Mouse (Mus musculus) heart, adult 2 months (tissue): Measurements from ENCODE around the gene Rcbtb2. TPM values are rescaled to one million over a fixed set of nuclear protein-coding genes. Genes with fewer than 3 reads are reported as not detected.
A peak's percentile ranks its signal among the peaks of the same experiment; 100 is the strongest.

ENCODE experiments used
- DNase-seq, 2 experiments: peaks; one replicate each; pipeline ENCODE4 v3.0.0; 2021
- H3K27ac ChIP-seq: fragments of 200-600 bp; 2 replicates; pipeline ENCODE4 v1.8.1; 2022
- H3K27me3 ChIP-seq: fragments of 200-500 bp; 2 replicates; pipeline ENCODE4 v1.6.1; 2012; ENCODE audit warnings: mild to moderate bottlenecking, low read length, inconsistent platforms, mixed read lengths; ENCODE audit not compliant: control insufficient read depth, insufficient read depth
- H3K36me3 ChIP-seq: fragments of 200-500 bp; 2 replicates; pipeline ENCODE4 v1.6.1; 2012; ENCODE audit warnings: low read length, inconsistent platforms; ENCODE audit not compliant: control insufficient read depth, insufficient read depth
- H3K4me1 ChIP-seq: fragments of 200-500 bp; 2 replicates; pipeline ENCODE4 v1.6.1; 2011; ENCODE audit warnings: low read length; ENCODE audit not compliant: control insufficient read depth, insufficient read depth
- H3K4me3 ChIP-seq: fragments of 200-600 bp; 2 replicates; pipeline ENCODE4 v1.8.1; 2022
- H3K79me2 ChIP-seq: fragments of 200-500 bp; replicated peaks from 2 replicates; pipeline ENCODE4 v1.6.1; 2012; ENCODE audit warnings: mild to moderate bottlenecking, inconsistent platforms, low read length, moderate library complexity, mixed read lengths; ENCODE audit not compliant: control insufficient read depth, insufficient read depth
- H3K9ac ChIP-seq: fragments of 200-500 bp; 2 replicates; pipeline ENCODE4 v1.6.1; 2012; ENCODE audit warnings: low read depth, mild to moderate bottlenecking, control low read depth, inconsistent platforms, low read length, mixed read lengths
- CTCF ChIP-seq: fragments of 200-600 bp; IDR thresholded peaks from 2 replicates; pipeline ENCODE4 v1.8.1; 2022; ENCODE audit warnings: antibody characterized with exemption, mild to moderate bottlenecking, moderate library complexity
- EP300 ChIP-seq: fragments of 200-500 bp; IDR thresholded peaks from 2 replicates; pipeline ENCODE4 v1.6.1; 2011; ENCODE audit warnings: low read depth, low read length, control low read depth; ENCODE audit not compliant: insufficient read depth
- POLR2A ChIP-seq: fragments of 200-500 bp; IDR thresholded peaks from 2 replicates; pipeline ENCODE4 v1.6.1; 2011; ENCODE audit warnings: mild to moderate bottlenecking, low read depth, low read length, control low read depth; ENCODE audit not compliant: insufficient read depth
- WGBS: fragments of 180-500 bp; shearing (Covaris S2); methylation state at CpG from one replicate; pipeline ENCODE4 v1.1.7; 2018; 5-methylcytosine and 5-hydroxymethylcytosine counted together
- intact Hi-C: fragments of 180-260 bp; cut with DNase I; formaldehyde crosslinking; loops from one replicate; pipeline ENCODE4 v1.15.1; 2025
- microRNA-seq, 2 experiments: library from miRNA; unstranded; fragments of <30 nt; microRNA quantifications; one replicate each; pipeline ENCODE4 v1.2.0; 2021
- polyA plus RNA-seq: library from polyadenylated mRNA; depleted of rRNA; stranded (reverse); fragments of >200 nt; gene quantifications from 2 replicates; pipeline ENCODE4 v1.2.3, GENCODE M21; 2012; rRNA removed
- total RNA-seq, 2 experiments: library from RNA; stranded (reverse); gene quantifications; 2 replicates each; pipeline ENCODE4 v1.2.3; 2021

Rcbtb2 gene
- total and polyA plus RNA-seq, 3 experiments = 16.9 to 20.9 (median 20.8) TPM

DNA sequence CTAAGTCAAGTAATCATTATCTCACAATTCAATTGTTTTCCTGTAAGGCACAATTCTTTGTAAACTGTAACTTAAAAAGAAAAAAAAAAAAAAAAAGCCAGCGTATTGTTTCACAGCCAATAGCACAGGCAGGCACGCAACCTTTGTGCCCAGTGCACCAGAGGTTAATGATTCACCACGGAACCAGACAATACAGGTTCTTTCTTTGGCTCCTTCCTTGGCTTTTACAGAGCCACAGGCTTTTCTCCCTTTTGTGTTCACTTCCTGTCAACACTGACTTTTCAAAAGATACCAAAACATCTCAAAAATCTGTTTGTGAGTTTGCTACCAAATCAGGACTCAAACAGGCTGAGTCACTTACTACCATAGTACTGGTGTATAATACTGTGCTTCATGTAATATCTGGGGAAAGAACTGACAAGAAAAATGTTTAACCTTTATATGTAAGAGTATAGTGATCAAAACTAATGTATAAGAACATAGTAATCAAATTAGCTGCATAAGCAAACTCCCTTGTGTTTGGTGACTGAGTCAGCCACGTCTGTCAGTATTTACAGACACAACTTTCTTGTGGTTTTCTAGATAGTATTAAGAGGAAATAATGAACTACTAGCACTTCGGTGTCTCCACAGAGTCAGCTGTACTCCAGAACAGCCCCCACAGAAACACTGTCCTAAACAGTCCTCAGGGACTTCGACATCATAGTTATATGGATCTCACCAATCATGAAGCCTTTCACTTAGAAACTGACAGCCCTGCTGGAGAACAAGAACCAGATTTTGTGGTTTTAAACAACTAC lies 130.8 kb downstream of the Rcbtb2 start:
- Histone ChIP-seq H3K4me1 (peaks cover 11% of the 10 kb centered on the region), H3K27ac (peak overlapping the region; percentile 58), H3K9ac (no peak overlapping the region), H3K36me3 (peaks cover 18% of the 10 kb centered on the region), H3K79me2 (no peaks in the 10 kb centered on the region), H3K27me3 (no peaks in the 10 kb centered on the region), H3K4me3 (no peak overlapping the region)
- intact Hi-C loops = loop anchor here (2.0 kb wide), 1 partner anchor 15 kb away; no protein-coding TSS in a partner anchor
- 50% methylated on average over 6 of the region's 6 CpGs for WGBS
- no peak for DNase-seq
- TF ChIP-seq CTCF (no peak), POLR2A (0 out of 2 replicates have a peak, but pooled peaks have one; percentile 16), EP300 (0 out of 2 replicates have a peak, but pooled peaks have one; percentile 12)

GRCm38 (mm10) chr14:73254412-73254811 lies 131.6 kb downstream of the Rcbtb2 start:
- H3K79me2 ChIP-seq = no peaks in the 10 kb centered on the region
- intact Hi-C loops = no loop called here
- H3K4me1 ChIP-seq = peaks cover 11% of the 10 kb centered on the region
- TF ChIP-seq CTCF (peak; percentile 17; the same call in 1 of the 2 replicates), POLR2A (no peak)
- no peak for DNase-seq
- peaks cover 18% of the 10 kb centered on the region for H3K36me3 ChIP-seq
- no peak overlapping the region for H3K9ac ChIP-seq
- no peak overlapping the region for H3K4me3 ChIP-seq
- H3K27ac ChIP-seq = peak overlapping the region; percentile 47; the same call in 1 of the 2 replicates
- 51% methylated on average over 4 of the region's 4 CpGs for WGBS
- H3K27me3 ChIP-seq = no peaks in the 10 kb centered on the region

DNA sequence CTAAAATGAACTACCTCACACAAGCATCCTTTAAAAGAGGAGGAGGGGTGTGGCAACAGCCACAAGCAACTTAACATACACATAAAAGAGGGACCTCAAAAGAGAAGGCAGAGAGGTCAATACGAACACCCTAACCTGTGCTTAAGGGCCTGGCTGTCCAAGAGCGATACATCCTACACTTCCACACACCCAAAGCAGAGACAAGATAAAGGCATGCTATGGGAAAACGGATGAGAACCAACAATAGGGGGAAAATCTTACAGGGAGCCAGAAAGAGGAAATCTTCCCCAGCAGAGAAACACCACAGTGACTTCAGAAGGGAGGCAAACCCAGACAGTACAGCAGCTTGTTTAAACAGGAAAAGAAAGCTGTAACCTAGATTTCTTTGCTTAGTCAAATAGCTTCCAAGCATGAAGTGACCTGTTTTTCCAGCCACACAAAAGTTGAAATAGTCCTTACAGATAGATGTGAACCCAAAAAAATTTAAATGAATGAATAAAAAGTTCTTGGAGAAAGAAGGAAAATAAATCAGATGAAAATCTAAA lies 132.7 kb downstream of the Rcbtb2 start:
- peak overlapping the region; percentile 13 for H3K27ac ChIP-seq

DNA sequence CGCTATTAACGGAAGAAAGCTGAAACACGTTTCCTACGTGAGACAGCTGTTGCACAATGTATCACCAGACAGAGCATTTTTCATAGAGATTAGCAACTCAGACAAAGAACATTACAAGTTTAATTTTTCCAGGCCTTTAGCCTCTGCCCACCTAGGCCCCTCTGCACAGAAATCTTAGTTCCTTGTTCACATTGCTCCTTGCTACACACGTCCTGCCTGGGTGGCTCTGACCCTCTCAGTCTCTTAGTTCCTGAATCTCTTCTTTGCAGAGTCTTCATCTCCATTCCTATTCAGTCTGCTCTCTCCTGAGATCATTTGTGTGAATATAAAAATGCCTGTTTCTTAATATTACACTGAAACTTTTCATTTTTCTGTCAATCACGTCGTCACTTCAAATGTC lies 134.5 kb downstream of the Rcbtb2 start:
- no peaks in the 10 kb centered on the region for H3K79me2 ChIP-seq
- no peak for DNase-seq
- H3K36me3 ChIP-seq = peaks cover 12% of the 10 kb centered on the region
- no peaks in the 10 kb centered on the region for H3K27me3 ChIP-seq
- no peak overlapping the region for H3K9ac ChIP-seq
- TF ChIP-seq CTCF (no peak), POLR2A (no peak), EP300 (no peak)
- no peak overlapping the region for H3K4me3 ChIP-seq
- 68% methylated on average over 7 of the region's 7 CpGs for WGBS
- H3K27ac ChIP-seq = no peak overlapping the region; the same call in 1 of the 2 replicates
- intact Hi-C loops = loop anchor here (5.0 kb wide), 1 partner anchor 50 kb away; no protein-coding TSS in a partner anchor
- H3K4me1 ChIP-seq = peaks cover 11% of the 10 kb centered on the region

More for the DNA sequence above, 132.7 kb downstream of the Rcbtb2 start:
- Histone ChIP-seq H3K9ac (no peak overlapping the region), H3K4me3 (no peak overlapping the region), H3K36me3 (peaks cover 18% of the 10 kb centered on the region), H3K27me3 (no peaks in the 10 kb centered on the region), H3K79me2 (no peaks in the 10 kb centered on the region), H3K4me1 (peaks cover 11% of the 10 kb centered on the region)
- 44% methylated on average over 3 of the region's 3 CpGs for WGBS
- TF ChIP-seq CTCF = no peak
- no peak for DNase-seq
- intact Hi-C loops = loop anchor here (5.0 kb wide), 1 partner anchor 48 kb away; no protein-coding TSS in a partner anchor

Small RNAs within 50 kb of the gene (microRNA-seq; reads per million reads assigned to microRNA genes)
- 0 reads per million in 2 experiments for gene Mir687

Other genes starting within 250 kb of the Rcbtb2 start
- under 1 TPM; 0.11 to 0.29 TPM for gene Cysltr2, start 73.9 kb upstream of the Rcbtb2 start, total RNA-seq
- gene Cysltr2, start 73.9 kb upstream of the Rcbtb2 start, polyA plus RNA-seq = 0.23 and 0.64 TPM in 2 replicates
- 1 to 10 TPM; 1.5 to 2.3 TPM for gene Lpar6, start 114.9 kb downstream of the Rcbtb2 start, total RNA-seq
- gene Lpar6, start 114.9 kb downstream of the Rcbtb2 start, polyA plus RNA-seq = 2.3 and 5.2 TPM in 2 replicates
- 10 to 100 TPM; 18.2 to 19.2 TPM for gene Rb1, start 202.8 kb downstream of the Rcbtb2 start, total RNA-seq
- gene Rb1, start 202.8 kb downstream of the Rcbtb2 start, polyA plus RNA-seq = 5.1 and 9.6 TPM in 2 replicates